Mouse (Mus musculus) heart, adult 8-10 months (tissue): ENCODE results near the gene Mdh2. TPM values are rescaled to one million over a fixed set of nuclear protein-coding genes. Genes with fewer than 3 reads are reported as not detected.

Source experiments
- DNase-seq: peaks from one replicate; pipeline ENCODE4 v3.0.0; 2022; ENCODE audit warnings: low spot score
- total RNA-seq, 4 experiments: library from RNA; stranded (reverse); gene quantifications; 2 replicates each; pipeline ENCODE4 v1.2.4; 2022

Mdh2 gene
- total RNA-seq, result 1,000 to 10,000 TPM; 1,906 to 1,974 (median 1,950) TPM

DNA sequence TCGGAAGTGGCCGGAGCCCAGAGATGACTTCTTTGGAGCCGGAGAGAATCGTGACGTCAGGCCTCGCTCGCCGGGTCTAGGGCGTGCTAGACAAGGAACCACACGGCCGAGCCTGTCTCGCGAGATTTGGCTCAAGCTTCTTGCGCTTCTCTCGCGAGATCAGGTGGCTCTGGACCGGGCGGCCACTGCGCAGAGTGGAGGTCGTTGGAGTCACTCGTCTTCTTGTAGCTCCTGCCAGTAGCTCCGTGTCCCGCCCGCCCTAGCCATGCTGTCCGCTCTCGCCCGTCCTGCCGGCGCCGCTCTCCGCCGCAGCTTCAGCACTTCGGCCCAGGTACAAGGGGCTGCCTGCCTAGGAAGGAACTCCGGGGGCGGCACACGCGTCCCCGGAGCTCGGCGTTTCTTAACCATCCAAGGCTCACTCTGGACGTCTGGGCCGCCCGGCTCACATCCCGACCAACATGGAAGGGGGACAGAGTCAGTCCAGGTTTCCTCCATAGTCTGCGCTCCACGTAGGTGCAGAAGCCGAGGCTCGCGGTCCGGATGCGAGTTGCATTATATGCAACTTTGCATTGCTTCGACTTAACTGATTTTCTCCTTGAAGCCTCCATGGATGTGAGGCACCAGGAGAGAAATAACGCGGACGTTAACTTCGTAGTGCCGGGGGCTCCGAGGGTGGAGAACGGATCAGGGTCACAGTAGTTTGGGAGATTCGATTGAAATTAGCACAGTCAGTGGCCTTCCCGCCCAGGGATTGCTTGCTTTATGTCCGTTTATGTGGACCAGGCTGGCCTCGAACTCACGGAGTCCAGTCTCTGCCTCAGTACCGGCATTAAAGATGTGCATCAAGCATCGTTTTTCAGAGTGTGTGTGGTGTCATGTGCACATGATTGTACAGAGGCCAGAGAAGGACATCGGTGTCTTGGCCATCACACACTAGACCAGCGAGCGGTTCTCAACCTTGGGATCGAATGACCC lies at the start of gene Mdh2:
TSS of gene Mdh2 (plus strand) at position 10 of the 975 bp plus-strand sequence.
- DNase-seq, result peak; percentile 99

GRCm38 (mm10) chr5:135729351-135729750 lies 48.9 kb upstream of the Mdh2 start:
- no peak for DNase-seq

DNA sequence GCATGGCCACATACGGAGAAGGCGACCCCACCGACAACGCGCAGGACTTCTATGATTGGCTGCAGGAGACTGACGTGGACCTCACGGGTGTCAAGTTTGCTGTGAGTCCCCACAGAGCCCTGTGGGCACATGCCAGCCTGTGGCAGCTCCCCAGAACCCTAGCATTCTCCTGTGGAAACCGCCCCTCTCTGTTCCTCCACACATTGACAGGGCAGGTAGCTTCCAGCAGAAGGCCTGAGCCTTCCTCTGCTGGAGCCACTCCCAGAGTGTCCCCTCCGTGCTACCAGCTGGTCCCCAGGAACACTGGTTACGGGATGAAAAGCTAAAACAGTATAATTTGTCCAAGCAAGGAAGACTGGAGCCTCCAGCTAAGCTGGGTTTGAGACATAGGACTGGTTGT lies 48.0 kb upstream of the Mdh2 start:
- no peak for DNase-seq

DNA sequence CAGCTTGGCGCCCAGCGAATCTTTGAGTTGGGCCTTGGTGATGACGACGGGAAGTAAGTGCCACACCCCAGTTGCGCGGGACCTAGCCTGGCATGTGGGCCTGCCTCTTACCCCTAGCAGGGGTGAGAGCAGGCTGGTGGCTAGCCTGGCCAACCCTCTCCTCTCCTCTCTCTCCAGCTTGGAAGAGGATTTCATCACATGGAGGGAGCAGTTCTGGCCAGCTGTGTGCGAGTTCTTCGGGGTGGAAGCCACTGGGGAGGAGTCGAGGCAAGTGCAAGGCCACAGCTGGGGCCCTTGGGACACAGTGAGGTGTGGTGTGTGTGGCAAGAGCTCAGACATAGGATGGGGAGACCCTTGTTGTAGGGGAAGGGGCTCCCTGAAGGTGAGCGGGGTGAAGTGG lies 47.4 kb upstream of the Mdh2 start:
- no peak for DNase-seq

- DNase-seq, result no peak
Observed at GRCm38 (mm10) chr5:135731322-135731721, 47.0 kb upstream of the Mdh2 start.

GRCm38 (mm10) chr5:135733071-135733470 lies 45.2 kb upstream of the Mdh2 start:
- no peak for DNase-seq

DNA sequence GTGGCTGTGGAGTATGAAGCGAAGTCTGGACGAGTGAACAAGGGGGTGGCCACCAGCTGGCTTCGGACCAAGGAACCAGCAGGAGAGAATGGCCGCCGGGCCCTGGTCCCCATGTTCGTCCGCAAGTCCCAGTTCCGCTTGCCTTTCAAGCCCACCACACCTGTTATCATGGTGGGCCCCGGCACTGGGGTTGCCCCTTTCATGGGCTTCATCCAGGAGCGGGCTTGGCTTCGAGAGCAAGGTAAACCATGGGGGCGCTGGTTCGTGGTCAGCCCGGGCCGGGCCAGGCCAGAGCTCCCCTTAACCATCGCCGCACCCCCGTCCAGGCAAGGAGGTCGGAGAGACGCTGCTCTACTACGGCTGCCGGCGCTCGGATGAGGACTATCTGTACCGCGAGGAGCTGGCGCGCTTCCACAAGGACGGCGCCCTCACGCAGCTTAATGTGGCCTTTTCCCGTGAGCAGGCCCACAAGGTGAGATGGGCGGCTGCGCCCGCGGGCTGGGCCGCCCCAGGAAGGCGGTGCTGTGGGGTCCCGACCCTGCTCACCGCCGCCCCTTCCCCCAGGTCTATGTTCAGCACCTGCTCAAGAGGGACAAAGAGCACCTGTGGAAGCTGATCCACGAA lies 44.1 kb upstream of the Mdh2 start:
- DNase-seq, result no peak

GRCm38 (mm10) chr5:135735741-135736140 lies 42.5 kb upstream of the Mdh2 start:
- DNase-seq, result no peak

DNA sequence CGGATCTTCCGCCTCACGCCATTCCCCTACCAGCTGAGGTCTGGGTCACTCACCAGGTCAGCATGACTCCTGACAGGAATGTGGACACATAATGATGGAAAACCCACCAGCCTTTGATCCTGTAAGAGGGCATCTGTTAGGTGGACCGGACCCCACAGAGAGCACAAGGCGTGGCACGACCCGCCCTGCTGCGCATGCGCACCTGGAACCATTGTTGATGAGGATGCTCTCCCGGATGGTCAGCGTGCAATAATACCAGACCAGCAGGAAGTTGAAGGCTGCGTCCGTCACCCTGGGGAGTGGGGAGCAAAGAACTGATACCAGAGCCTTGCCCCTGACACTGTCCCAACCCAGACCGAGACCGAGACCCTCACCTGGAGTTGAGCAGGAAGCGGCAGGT lies 41.7 kb upstream of the Mdh2 start:
- no peak for DNase-seq

DNA sequence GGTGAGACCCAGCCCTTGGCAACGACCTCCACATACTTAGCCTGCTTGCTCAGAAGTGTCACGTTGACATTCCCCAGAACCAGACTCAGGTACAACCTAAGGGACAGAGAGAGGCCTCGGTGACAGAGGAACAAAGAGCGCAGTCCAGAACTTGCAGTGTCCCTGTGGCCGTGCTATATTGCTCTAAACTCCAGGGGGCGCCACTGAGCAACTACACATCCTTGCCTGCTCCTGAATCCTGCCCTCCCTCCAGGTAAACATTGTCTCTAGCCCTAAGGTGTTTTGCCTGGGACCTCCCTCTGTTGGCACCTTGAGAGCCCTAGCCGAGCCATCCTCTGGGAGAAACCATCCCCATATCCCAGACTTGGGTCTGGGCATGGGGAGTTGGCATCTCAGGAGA lies 41.1 kb upstream of the Mdh2 start:
- no peak for DNase-seq

DNA sequence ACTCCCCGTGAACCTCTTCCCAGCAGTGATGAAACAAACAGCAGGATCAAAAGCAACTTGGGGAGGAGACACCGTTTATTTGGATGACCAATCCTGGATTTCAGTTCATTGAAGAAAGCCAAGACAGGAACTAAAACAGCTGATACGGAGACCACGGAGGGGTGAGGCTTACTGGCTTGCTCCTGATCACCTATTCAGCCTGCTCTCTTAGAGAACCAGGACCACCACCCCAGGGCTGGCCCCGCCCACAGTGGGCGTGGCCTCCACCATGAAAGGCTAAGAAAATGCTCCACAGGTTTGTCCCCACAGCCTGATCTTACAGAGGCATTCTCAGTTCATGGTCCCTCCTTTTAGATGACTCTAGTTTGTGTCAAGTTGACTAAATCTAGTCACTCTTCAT lies 40.0 kb upstream of the Mdh2 start:
- DNase-seq, result no peak

DNA sequence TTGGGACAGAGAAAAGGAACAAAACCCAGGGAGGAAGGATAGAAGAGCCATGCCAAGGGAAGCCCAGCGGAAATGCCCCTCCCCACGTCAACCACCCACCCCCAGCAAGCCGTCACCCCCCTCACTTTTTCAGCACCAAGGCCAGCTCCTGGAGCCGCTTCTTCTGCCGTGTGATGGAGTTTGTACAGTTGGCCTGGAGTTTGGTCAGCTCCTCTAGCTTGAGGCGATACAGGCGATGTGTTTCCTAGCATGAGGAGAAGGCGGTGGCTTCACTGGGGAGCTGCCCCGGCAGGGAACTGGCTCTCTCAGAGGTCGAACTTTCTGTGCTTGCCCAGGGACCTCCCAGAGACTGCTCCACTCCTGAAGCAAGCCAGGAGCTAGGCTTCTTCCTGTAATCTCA lies 36.1 kb upstream of the Mdh2 start:
- no peak for DNase-seq

DNA sequence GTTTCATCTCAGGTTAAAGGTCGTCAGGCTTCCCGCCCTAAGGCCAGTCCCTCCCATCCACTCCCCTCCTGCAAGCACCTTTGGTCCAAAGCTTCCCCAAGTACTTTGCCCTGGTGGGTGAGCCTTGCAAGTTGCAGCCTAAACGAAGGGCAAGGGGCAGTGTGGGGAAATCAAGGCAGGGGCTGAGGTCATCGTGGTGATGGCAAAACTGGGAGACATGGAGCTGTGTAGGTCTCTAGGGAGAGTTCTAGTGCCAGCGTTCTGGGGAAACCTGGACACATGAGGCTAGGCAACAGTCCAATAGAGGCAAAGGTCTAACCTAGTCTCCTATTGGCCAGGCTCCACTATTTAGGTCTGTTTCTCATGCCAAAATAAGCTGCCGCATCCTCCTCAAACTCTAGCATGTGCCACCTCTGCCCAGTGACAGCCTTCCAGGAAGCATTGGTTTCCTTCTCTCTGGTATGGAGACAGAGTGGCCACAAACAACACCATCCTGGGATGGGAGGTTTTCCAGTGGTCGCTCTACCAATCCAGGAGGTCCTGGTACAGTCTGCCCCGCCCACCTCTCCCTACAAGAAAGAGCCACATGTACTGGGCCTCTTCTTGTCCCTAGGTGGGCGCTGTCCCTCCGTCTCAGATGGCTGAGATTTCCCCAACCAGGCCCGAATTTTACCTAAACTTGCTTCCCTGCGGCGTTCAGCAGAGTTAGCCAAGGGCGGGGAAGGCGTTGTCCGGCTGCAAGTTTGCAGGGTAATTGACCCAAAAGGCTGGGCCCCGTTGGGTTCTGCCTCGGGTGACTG lies 35.1 kb upstream of the Mdh2 start:
- DNase-seq, result no peak

- peak; percentile 97 for DNase-seq
Observed at GRCm38 (mm10) chr5:135743741-135744609, 34.3 kb upstream of the Mdh2 start, which contains the start of gene Tmem120a. Tmem120a (minus strand) TSS chr5:135744448.

DNA sequence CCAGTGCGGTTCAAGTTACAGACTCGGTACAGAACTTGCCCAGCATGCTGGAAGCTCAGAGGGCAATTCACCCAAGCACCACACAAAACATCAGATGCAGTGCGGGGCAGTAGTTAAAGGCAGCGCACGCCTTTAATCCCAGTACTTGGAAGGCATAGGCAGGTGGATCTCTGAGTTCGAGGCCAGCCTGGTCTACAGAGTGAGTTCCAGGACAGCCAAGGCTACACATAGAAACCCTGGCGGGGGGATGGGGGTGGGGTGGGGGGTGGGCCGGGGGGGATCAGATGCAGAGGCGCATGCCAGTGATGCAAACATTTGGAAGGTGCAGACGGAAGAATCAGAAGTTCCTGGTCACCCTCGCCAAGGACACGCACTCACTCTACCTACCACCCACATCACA lies 33.5 kb upstream of the Mdh2 start:
- DNase-seq, result no peak

DNA sequence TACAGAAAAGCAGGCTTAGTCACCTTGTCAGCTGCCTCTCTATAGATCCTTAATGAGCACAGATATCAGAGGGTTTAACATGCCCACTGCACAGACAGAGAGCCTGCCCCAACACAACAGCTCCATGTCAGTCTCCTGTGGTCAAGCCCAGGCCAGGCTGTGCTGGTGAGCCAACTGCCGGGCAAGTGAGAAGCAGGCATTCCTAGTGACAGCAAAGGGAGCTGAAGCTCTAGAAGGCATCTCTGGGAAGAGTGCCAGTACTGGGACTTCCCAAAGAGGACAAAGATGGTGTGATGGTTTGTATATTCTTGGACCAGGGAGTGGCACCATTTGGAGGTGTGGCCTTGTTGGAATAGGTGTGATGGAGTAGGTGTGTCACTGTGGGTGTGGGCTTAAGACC lies 27.2 kb upstream of the Mdh2 start:
- DNase-seq, result no peak

GRCm38 (mm10) chr5:135751595-135751994 lies 26.7 kb upstream of the Mdh2 start:
- DNase-seq, result no peak

DNA sequence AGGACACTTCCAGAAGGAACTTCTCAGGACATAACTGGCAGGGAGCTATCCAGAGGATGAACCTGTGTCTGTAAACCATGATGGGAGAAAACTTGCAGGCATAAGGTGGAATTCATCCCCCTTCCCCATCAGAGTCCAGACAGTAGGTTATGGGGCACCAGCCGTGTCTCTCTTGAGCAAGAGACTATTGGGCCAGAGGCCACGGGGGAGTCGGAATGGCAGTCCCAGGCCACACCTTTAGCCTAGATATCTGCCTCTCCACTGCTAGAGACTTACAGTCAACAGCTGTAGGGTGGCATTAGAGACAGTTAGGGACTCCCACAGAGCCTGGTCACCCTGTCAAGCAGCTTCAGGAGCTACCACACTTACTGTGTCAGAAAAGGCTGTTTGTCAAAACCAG lies 16.4 kb upstream of the Mdh2 start:
- DNase-seq, result no peak

GRCm38 (mm10) chr5:135763526-135763925 lies 14.8 kb upstream of the Mdh2 start:
- peak; percentile 60 for DNase-seq

DNA sequence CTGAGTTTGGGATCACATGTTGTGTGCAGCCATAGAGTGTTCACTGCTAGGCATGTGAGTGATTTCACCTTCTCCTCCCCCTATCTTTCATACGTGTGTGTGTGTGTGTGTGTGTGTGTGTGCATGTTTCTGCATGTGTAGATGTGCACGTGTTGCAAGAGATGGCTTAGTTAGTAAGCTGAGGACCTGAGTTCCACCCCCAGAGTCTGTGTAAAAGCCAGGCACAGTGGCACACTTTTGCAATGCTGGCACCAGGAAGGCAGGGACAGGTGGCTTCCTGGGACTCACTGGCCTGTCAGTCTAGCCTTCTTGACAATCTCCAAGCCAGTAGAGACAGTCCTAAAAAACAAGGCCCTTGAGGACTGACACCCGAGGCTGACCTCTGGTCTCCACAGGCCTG lies 13.3 kb upstream of the Mdh2 start:
- DNase-seq, result no peak

DNA sequence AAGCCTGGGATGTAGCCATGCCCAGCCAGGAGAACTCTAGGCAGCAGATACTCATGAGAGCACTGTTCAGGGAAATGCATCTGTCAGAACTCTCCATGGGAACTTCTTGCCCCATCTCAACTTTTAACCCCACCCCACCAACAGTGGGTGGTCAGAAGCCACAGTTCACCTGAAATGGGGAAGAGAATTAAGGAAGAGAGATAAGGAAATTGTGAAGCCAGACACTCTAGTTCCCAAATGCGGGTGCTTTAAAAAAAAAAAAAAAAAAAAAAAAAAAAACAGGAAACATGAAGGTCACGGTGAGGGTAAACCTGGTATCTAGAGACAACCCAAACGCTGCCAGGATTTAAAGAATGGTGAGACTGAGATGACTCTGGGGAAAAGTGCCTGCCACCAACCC lies 5.8 kb upstream of the Mdh2 start:
- DNase-seq, result no peak
